Mouse (Mus musculus): Measurements from ENCODE around the gene Hfe.

GRCm38 (mm10) chr13:23743215-23743614, 32.6 kb upstream of the Hfe start:
- TF ChIP-seq CTCF (IDR thresholded peaks at IDR 0.05; ENCODE audit: low read depth), result no peak
- no peak for TF ChIP-seq EP300 (IDR thresholded peaks at IDR 0.05; ENCODE audit: low read depth)

Data from liver, embryonic 14.5 days (tissue).